ENCODE assay signal across 8 mouse cellular contexts in genomic region chr6:142387755-142388271, GRCm38 (mm10). TPM values are rescaled to one million over a fixed set of nuclear protein-coding genes. Genes with fewer than 3 reads are reported as not detected.
DNase-seq lines count a peak whose midpoint lies in the region; ATAC-seq and TF ChIP-seq lines count a peak whose summit lies in the region.

No protein-coding gene starts in this region.

- no peaks in the 10 kb centered on the region for H3K9me3 ChIP-seq in limb, embryonic 14.5 days (ENCODE audit: control insufficient read depth, low read length)

- H3K27ac ChIP-seq in cerebellum, adult 2 months (ENCODE audit: insufficient read depth, low read length): no peak overlapping the region
- H3K27ac ChIP-seq in spleen, adult 2 months (ENCODE audit: insufficient read depth, low read length): no peak overlapping the region
- peak overlapping the region; percentile 71; the same call in 1 of the 2 replicates for H3K27ac ChIP-seq in limb, embryonic 14.5 days (replicated peaks; ENCODE audit: low read depth, low read length)

- H3K4me3 ChIP-seq in cerebellum, adult 2 months (replicated peaks; ENCODE audit: insufficient read depth, low read depth, low read length): peak overlapping the region; percentile 86
- peak overlapping the region; percentile 89 for H3K4me3 ChIP-seq in spleen, adult 2 months (ENCODE audit: extremely low read depth, insufficient read depth, insufficient read length)
- peak overlapping the region; percentile 98 for H3K4me3 ChIP-seq in limb, embryonic 14.5 days (replicated peaks; ENCODE audit: low read length)

- TF ChIP-seq CTCF in cerebellum, adult 2 months (IDR thresholded peaks at IDR 0.05; ENCODE audit: borderline replicate concordance, insufficient read depth, low read depth, low read length): no peak
- TF ChIP-seq CTCF in spleen, adult 2 months (IDR thresholded peaks at IDR 0.05; ENCODE audit: extremely low read depth, insufficient read depth, insufficient read length, insufficient replicate concordance): no peak

- TF ChIP-seq POLR2A in cerebellum, adult 2 months (IDR thresholded peaks at IDR 0.05; ENCODE audit: borderline replicate concordance, insufficient read depth, low read length): no peak
- no peak for TF ChIP-seq POLR2A in spleen, adult 2 months (IDR thresholded peaks at IDR 0.05; ENCODE audit: low read depth, low read length)
- TF ChIP-seq POLR2A in limb, embryonic 14.5 days (IDR thresholded peaks at IDR 0.05; ENCODE audit: borderline replicate concordance, extremely low read depth, insufficient read depth, insufficient read length): no peak

- no peak for DNase-seq in cerebellum, adult 2 months
- DNase-seq in cerebellum, adult 9-10 months: no peak
- no peak for DNase-seq in spleen, adult 2 months (ENCODE audit: low read depth in 1 of 2, low spot score in 2 of 2)
- DNase-seq in spleen, postnatal 10 days (ENCODE audit: low spot score in 2 of 2): no peak
- DNase-seq in limb, embryonic 14.5 days (ENCODE audit: low spot score): no peak
- no peak for DNase-seq in gastrocnemius, adult 18-20 months (ENCODE audit: low spot score)
- DNase-seq in kidney, adult 18-20 months: no peak

- 11% methylated on average over 8 of the region's 8 CpGs for WGBS in cerebellum, adult 2 months
- WGBS in spleen, adult 2 months: 14% methylated on average over 8 of the region's 8 CpGs
- WGBS in limb, embryonic 14.5 days: 20% methylated on average over 8 of the region's 8 CpGs

- no peaks in the 10 kb centered on the region; the same call in 1 of the 2 replicates for H3K36me3 ChIP-seq in spleen, adult 2 months (ENCODE audit: control insufficient read depth, insufficient read depth, low read length)
- peaks cover 5% of the 10 kb centered on the region; the same call in 1 of the 2 replicates for H3K36me3 ChIP-seq in limb, embryonic 14.5 days (ENCODE audit: control insufficient read depth, insufficient read depth, low read length)

- H3K27me3 ChIP-seq in cerebellum, adult 2 months (ENCODE audit: control insufficient read depth, insufficient read depth, low read length): no peaks in the 10 kb centered on the region
- H3K27me3 ChIP-seq in spleen, adult 2 months (ENCODE audit: control insufficient read depth, insufficient read depth, low read length): no peaks in the 10 kb centered on the region
- H3K27me3 ChIP-seq in limb, embryonic 14.5 days (ENCODE audit: control insufficient read depth, insufficient read depth, low read length): no peaks in the 10 kb centered on the region

- peak overlapping the region; percentile 94 for H3K9ac ChIP-seq in limb, embryonic 14.5 days (ENCODE audit: low read depth, low read length, severe bottlenecking)

- no peak for ATAC-seq in limb, embryonic 14.5 days (ENCODE audit: low FRiP score, low read depth)
- ATAC-seq in megakaryocyte-erythroid progenitor cell, adult 5-6 weeks (replicated peaks; ENCODE audit: low FRiP score, low TSS enrichment, poor library complexity, severe bottlenecking): no peak

- H3K4me2 ChIP-seq in limb, embryonic 14.5 days (replicated peaks; ENCODE audit: low read depth, low read length, severe bottlenecking): peak overlapping the region; percentile 68

- H3K4me1 ChIP-seq in cerebellum, adult 2 months (ENCODE audit: control insufficient read depth, insufficient read depth, low read length): peaks cover 2% of the 10 kb centered on the region; the same call in 1 of the 2 replicates
- peaks cover 9% of the 10 kb centered on the region for H3K4me1 ChIP-seq in spleen, adult 2 months (ENCODE audit: control insufficient read depth, insufficient read depth, insufficient read length)
- H3K4me1 ChIP-seq in limb, embryonic 14.5 days (ENCODE audit: control insufficient read depth, insufficient read depth, low read length): peaks cover 17% of the 10 kb centered on the region

RNA-seq across cellular contexts. Expression of gene Golt1b, which starts 0.8 kb away (rescaled TPM):
- 25.6 and 26.4 TPM in 2 replicates for polyA plus RNA-seq in cerebellum, adult 2 months (2012; rRNA removed)
- 2.9 and 3.1 TPM in 2 replicates for polyA plus RNA-seq in spleen, adult 2 months (2012; rRNA removed)
- 39.3 and 41.0 TPM in 2 replicates for polyA plus RNA-seq in limb, embryonic 14.5 days (2012; rRNA removed)
- polyA plus RNA-seq in limb, embryonic 14.5 days (2014; fragmentation: Nextera tagmentation; extraction: Ambion mirVana): 136 and 142 TPM in 2 replicates
- total RNA-seq in megakaryocyte-erythroid progenitor cell, adult 5-6 weeks (2014; fragmentation: Nextera tagmentation): 31.0 and 36.3 TPM in 2 replicates
- total RNA-seq in megakaryocyte-erythroid progenitor cell, adult 5-6 weeks (2017): 37.5 and 46.9 TPM in 2 replicates
- 10 to 100 TPM; 14.6 to 15.3 TPM for total RNA-seq in gastrocnemius, adult 18-20 months (2021)

RNA-seq across cellular contexts. Expression of gene Recql, which starts 0.9 kb away (rescaled TPM):
- polyA plus RNA-seq in cerebellum, adult 2 months (2012; rRNA removed): 12.8 and 13.1 TPM in 2 replicates
- polyA plus RNA-seq in spleen, adult 2 months (2012; rRNA removed): 8.1 and 8.9 TPM in 2 replicates
- polyA plus RNA-seq in limb, embryonic 14.5 days (2012; rRNA removed): 23.0 and 23.9 TPM in 2 replicates
- 25.7 and 26.7 TPM in 2 replicates for polyA plus RNA-seq in limb, embryonic 14.5 days (2014; fragmentation: Nextera tagmentation; extraction: Ambion mirVana)
- total RNA-seq in megakaryocyte-erythroid progenitor cell, adult 5-6 weeks (2014; fragmentation: Nextera tagmentation): 51.2 and 71.0 TPM in 2 replicates
- total RNA-seq in megakaryocyte-erythroid progenitor cell, adult 5-6 weeks (2017): 48.8 and 59.4 TPM in 2 replicates
- total RNA-seq in gastrocnemius, adult 18-20 months (2021): 1 to 10 TPM; 4.9 to 5.2 TPM

RNA-seq across cellular contexts. Expression of gene Spx, which starts 25.4 kb away (rescaled TPM):
- polyA plus RNA-seq in cerebellum, adult 2 months (2012; rRNA removed): 8.8 and 9.2 TPM in 2 replicates
- polyA plus RNA-seq in spleen, adult 2 months (2012; rRNA removed): 0.30 and 0.32 TPM in 2 replicates
- 8.0 and 8.4 TPM in 2 replicates for polyA plus RNA-seq in limb, embryonic 14.5 days (2012; rRNA removed)
- polyA plus RNA-seq in limb, embryonic 14.5 days (2014; fragmentation: Nextera tagmentation; extraction: Ambion mirVana): 0.59 and 1.6 TPM in 2 replicates
- 0.61 and 0.94 TPM in 2 replicates for total RNA-seq in megakaryocyte-erythroid progenitor cell, adult 5-6 weeks (2014; fragmentation: Nextera tagmentation)
- 1.1 TPM in 1 of 2 replicates, not detected in the other for total RNA-seq in megakaryocyte-erythroid progenitor cell, adult 5-6 weeks (2017)
- not detected for total RNA-seq in gastrocnemius, adult 18-20 months (2021)

RNA-seq across cellular contexts. Expression of gene Pyroxd1, which starts 42.4 kb away (rescaled TPM):
- polyA plus RNA-seq in cerebellum, adult 2 months (2012; rRNA removed): 10.9 and 11.7 TPM in 2 replicates
- polyA plus RNA-seq in spleen, adult 2 months (2012; rRNA removed): 2.7 and 2.8 TPM in 2 replicates
- polyA plus RNA-seq in limb, embryonic 14.5 days (2012; rRNA removed): 8.0 and 9.7 TPM in 2 replicates
- polyA plus RNA-seq in limb, embryonic 14.5 days (2014; fragmentation: Nextera tagmentation; extraction: Ambion mirVana): 15.1 and 15.7 TPM in 2 replicates
- 6.4 and 10.9 TPM in 2 replicates for total RNA-seq in megakaryocyte-erythroid progenitor cell, adult 5-6 weeks (2014; fragmentation: Nextera tagmentation)
- 15.2 and 21.4 TPM in 2 replicates for total RNA-seq in megakaryocyte-erythroid progenitor cell, adult 5-6 weeks (2017)
- 1 to 10 TPM; 8.9 to 9.5 TPM for total RNA-seq in gastrocnemius, adult 18-20 months (2021)
